Mouse (Mus musculus) G1E-ER4 (cell line): ENCODE measurements around the gene Rab33a. TPM values are rescaled to one million over a fixed set of nuclear protein-coding genes. Genes with fewer than 3 reads are reported as not detected.

Experiments used
- GATA1 ChIP-seq: IDR thresholded peaks from one replicate; pipeline ENCODE4 v1.8.0; 2012; ENCODE audit warnings: low read length, inconsistent platforms
- polyA plus RNA-seq: library from polyadenylated mRNA; stranded (reverse); fragments of >175 nt; gene quantifications from 2 replicates; pipeline ENCODE4 v1.2.3, GENCODE M21; 2012

Gene Rab33a
- polyA plus RNA-seq, result 0.09 and 0.18 TPM in 2 replicates

GRCm38 (mm10) chrX:48518808-48519548 is at the start of gene Rab33a:
Gene Rab33a (plus strand): TSS chrX:48519285.
- no peak for TF ChIP-seq GATA1

GRCm38 (mm10) chrX:48481095-48481494 is 38.0 kb upstream of the Rab33a start:
- TF ChIP-seq GATA1, result no peak

GRCm38 (mm10) chrX:48481687-48482086 is 37.4 kb upstream of the Rab33a start:
- TF ChIP-seq GATA1, result no peak

- TF ChIP-seq GATA1, result no peak
Observed at GRCm38 (mm10) chrX:48493763-48494162, 25.3 kb upstream of the Rab33a start.

- no peak for TF ChIP-seq GATA1
Observed at GRCm38 (mm10) chrX:48513166-48513807, 5.8 kb upstream of the Rab33a start, which contains the start of gene Aifm1. Gene Aifm1 (minus strand): TSS chrX:48513563.

- no peak for TF ChIP-seq GATA1
Observed at GRCm38 (mm10) chrX:48513824-48514223, 5.3 kb upstream of the Rab33a start.

- no peak for TF ChIP-seq GATA1
Observed at GRCm38 (mm10) chrX:48518211-48518807, 776 bp upstream of the Rab33a start.

GRCm38 (mm10) chrX:48519549-48520085 is 532 bp downstream of the Rab33a start:
- no peak for TF ChIP-seq GATA1

GRCm38 (mm10) chrX:48521651-48522050 is 2.6 kb downstream of the Rab33a start:
- TF ChIP-seq GATA1, result no peak

- TF ChIP-seq GATA1, result no peak
Observed at GRCm38 (mm10) chrX:48523512-48523911, 4.4 kb downstream of the Rab33a start.

- no peak for TF ChIP-seq GATA1
Observed at GRCm38 (mm10) chrX:48525332-48525731, 6.2 kb downstream of the Rab33a start.

GRCm38 (mm10) chrX:48525866-48526265 is 6.8 kb downstream of the Rab33a start:
- no peak for TF ChIP-seq GATA1

- TF ChIP-seq GATA1, result no peak
Observed at GRCm38 (mm10) chrX:48526435-48526834, 7.3 kb downstream of the Rab33a start.

- no peak for TF ChIP-seq GATA1
Observed at GRCm38 (mm10) chrX:48532175-48532574, 13.1 kb downstream of the Rab33a start.

Other genes with a start within 250 kb of the Rab33a start
- gene Bcorl1, start 177.9 kb upstream of the Rab33a start, polyA plus RNA-seq, result 1.5 and 2.1 TPM in 2 replicates
- gene Elf4, start 56.2 kb upstream of the Rab33a start, polyA plus RNA-seq, result 11.6 and 16.7 TPM in 2 replicates
- gene Aifm1, start 5.7 kb upstream of the Rab33a start, polyA plus RNA-seq, result 7.3 and 7.5 TPM in 2 replicates
- gene Zfp280c, start 75.2 kb downstream of the Rab33a start, polyA plus RNA-seq, result 0.32 and 1.1 TPM in 2 replicates
- gene Slc25a14, start 104.1 kb downstream of the Rab33a start, polyA plus RNA-seq, result not detected in 2 replicates
- not detected in 2 replicates for gene Gpr119, start 155.2 kb downstream of the Rab33a start, polyA plus RNA-seq
- gene Rbmx2, start 175.7 kb downstream of the Rab33a start, polyA plus RNA-seq, result 12.4 and 13.1 TPM in 2 replicates